In the genomic region with DNA sequence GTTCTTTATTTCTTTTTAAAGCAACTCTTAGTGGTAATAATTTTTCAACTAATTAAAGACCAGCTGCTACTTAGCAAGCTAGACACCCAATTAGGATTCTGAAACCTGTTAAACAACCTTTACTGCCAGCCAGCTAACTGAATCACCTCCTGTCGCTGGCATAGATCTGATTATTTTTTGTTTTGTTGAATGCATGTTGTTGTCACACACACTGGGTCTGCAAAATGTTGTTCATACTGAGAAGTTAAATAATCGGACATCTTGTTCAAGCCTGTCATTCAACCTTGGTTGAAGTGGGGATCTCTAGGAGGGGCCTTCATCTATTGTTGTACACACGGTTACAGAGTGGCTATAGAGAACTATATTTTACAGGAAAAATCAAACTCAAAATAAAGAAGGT, we compare ENCODE assay signal across 19 mouse cellular contexts.
"Had no signal": no experiment of that assay in that cellular context is flagged by ENCODE, and none has a peak within 500 bp of the region (broad histone marks: within the 10 kb centered on the region; RNA-seq: fewer than 3 reads in every experiment).

No protein-coding gene starts in this region.

- H3K9ac ChIP-seq: limb, embryonic 12.5 days; liver, embryonic 13.5 days; liver, postnatal 0 days; lung, embryonic 15.5 days; neural tube, embryonic 13.5 days; stomach, embryonic 15.5 days had no signal

- ATAC-seq: liver, postnatal 0 days; midbrain, embryonic 16.5 days had no signal

- H3K36me3 ChIP-seq: limb, embryonic 12.5 days; liver, embryonic 13.5 days; lung, embryonic 15.5 days; neural tube, embryonic 13.5 days; stomach, embryonic 15.5 days had no signal

- H3K27ac ChIP-seq: kidney, postnatal 0 days; limb, embryonic 12.5 days; liver, embryonic 13.5 days; lung, embryonic 15.5 days; macrophage; neural tube, embryonic 13.5 days; stomach, embryonic 15.5 days had no signal

- H3K4me1 ChIP-seq: limb, embryonic 12.5 days; liver, embryonic 13.5 days; lung, embryonic 15.5 days; megakaryocyte, embryonic 14.5 days; neural tube, embryonic 13.5 days; stomach, embryonic 15.5 days had no signal

- H3K4me2 ChIP-seq: limb, embryonic 12.5 days; liver, embryonic 13.5 days; lung, embryonic 15.5 days; midbrain, embryonic 11.5 days; neural tube, embryonic 13.5 days; stomach, embryonic 15.5 days had no signal

- H3K9me3 ChIP-seq: limb, embryonic 12.5 days; liver, embryonic 13.5 days; lung, embryonic 15.5 days; megakaryocyte, embryonic 14.5 days; neural tube, embryonic 13.5 days; stomach, embryonic 15.5 days had no signal

- H3K4me3 ChIP-seq: limb, embryonic 12.5 days; liver, embryonic 13.5 days; lung, embryonic 15.5 days; megakaryocyte, embryonic 14.5 days; neural tube, embryonic 13.5 days; stomach, embryonic 15.5 days had no signal

- H3K27me3 ChIP-seq: limb, embryonic 12.5 days; liver, embryonic 13.5 days; lung, embryonic 15.5 days; megakaryocyte, embryonic 14.5 days; neural tube, embryonic 13.5 days; stomach, embryonic 15.5 days had no signal

- DNase-seq: kidney, adult 11 months; kidney, adult 9 months; kidney, postnatal 4 days; liver; liver, embryonic 13.5 days; liver, postnatal 0 days; lung, postnatal 14 days; retina, postnatal 1 day; thymus, adult 2 months; thymus, postnatal 25 days had no signal
